Mouse (Mus musculus) liver, postnatal 0 days (tissue): ENCODE data around the gene Cntd1.
"Not testable (repeated sequence)": the region's sequence is repeated elsewhere in the genome, so short reads cannot be mapped to it uniquely, and the experiment has no call there.

ENCODE experiments used
- CTCF ChIP-seq: sonication (generic); IDR thresholded peaks from 2 replicates; pipeline ENCODE4 v1.5.1; 2016; ENCODE audit warnings: antibody characterized with exemption, low read depth
- EP300 ChIP-seq: IDR thresholded peaks from 2 replicates; pipeline ENCODE4 v1.6.1; 2016; ENCODE audit warnings: antibody characterized with exemption, low read depth, mild to moderate bottlenecking

DNA sequence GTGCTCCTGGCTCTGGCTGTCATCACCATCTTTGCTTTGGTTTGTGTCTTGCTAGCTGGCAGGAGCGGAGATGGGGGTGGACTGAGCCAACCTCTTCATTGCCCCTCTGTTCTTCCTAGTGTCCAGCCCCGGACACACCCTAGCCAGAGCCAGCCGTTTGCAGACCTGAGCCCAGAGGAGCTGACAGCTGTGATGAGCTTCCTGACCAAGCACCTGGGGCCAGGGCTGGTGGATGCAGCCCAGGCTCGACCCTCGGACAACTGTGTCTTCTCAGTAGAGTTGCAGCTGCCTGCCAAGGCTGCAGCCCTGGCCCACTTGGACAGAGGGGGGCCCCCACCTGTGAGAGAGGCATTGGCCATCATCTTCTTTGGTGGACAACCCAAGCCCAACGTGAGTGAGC is 52.1 kb downstream of the Cntd1 start:
- not testable (repeated sequence) for TF ChIP-seq CTCF, EP300
